Mouse (Mus musculus): Measurements from ENCODE around the gene Skint8. TPM values are rescaled to one million over a fixed set of nuclear protein-coding genes. Genes with fewer than 3 reads are reported as not detected.
"Not testable (repeated sequence)": the region's sequence is repeated elsewhere in the genome, so short reads cannot be mapped to it uniquely, and the experiment has no call there.

The Skint8 gene
- total RNA-seq (2021): not detected
- long read RNA-seq, experiment 1: 0 reads
- long read RNA-seq, experiment 2: 0 reads

DNA sequence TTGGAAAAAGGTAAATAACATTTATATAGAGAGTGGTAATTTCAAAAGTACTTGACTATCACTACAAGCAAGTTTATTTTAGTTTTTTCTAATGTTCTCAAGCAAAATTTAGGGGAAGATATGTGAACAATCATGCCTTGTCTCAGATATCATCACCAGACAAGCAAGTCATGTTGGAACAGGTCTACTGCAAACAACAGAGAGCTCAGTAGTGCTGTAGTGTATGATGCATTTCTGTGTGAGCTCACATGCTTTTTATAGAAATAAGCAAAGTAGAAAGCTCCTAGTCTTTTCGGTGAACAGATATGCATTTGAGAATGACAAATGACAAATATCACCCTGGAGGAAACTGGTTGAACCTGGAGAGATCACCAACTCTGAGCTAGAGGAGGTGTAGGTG, at the start of gene Skint8:
Skint8 (plus strand) TSS at position 301 of the 400 bp plus-strand sequence.
- intact Hi-C loops (cut with DNase I): no loop called here
- no peak for DNase-seq

DNA sequence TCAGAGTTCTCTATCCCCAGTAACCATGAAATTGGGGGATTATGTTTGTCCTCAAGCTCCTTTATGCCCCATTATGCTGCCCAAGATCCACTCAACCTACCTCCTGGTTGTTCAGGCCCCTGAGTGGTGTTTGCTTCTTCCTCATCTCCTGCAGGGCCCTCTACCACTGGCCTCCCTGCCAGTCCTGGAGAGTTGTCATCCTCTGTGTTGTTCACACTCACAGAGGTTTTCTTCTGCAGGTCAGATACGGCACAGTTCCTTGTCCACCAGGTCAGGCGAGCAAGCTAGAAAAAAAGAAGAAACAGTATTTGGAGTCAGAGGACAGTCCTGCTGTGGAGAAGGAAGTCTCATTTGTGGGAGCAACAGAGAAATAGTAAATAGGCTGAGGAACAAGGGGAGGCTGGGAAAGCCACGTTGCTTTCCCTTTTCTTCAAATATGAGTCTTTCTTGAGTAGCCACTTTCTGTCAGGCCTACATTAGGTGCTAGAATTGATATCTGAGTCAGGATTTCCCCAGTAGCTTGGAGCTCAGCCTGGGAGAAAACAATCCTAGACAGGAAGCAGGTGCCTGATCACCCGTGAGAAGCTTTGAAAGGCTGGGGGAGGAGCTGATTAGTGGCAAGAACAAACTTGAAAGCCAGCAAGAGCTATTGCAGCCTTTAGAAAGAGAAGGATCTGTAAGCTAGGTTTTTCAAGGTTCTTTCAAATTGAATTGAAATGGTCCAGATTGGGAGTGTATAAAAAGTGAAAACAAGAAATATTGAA, 38.9 kb upstream of the Skint8 start:
- DNase-seq: no peak
- intact Hi-C loops (cut with DNase I): no loop called here

DNA sequence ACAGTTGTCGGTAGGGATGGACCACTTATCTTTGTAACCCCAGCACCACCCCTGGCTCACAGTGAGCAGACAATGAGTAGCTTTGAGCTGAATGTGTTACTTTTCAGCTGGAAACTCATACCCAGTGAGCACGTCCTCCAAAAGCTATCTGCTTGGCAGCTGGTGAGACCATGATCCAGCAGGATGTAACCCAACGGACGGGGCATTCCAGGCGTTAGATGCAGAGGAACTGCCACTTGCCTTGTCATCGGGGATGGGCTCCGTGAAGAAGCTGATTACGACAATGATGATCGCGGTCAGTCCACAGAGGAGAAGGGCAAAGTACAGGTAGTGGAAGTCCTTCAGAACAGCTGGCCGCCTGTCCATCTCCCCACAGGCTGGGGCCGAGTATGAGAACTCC, 35.6 kb upstream of the Skint8 start:
- intact Hi-C loops (cut with DNase I): no loop called here

DNA sequence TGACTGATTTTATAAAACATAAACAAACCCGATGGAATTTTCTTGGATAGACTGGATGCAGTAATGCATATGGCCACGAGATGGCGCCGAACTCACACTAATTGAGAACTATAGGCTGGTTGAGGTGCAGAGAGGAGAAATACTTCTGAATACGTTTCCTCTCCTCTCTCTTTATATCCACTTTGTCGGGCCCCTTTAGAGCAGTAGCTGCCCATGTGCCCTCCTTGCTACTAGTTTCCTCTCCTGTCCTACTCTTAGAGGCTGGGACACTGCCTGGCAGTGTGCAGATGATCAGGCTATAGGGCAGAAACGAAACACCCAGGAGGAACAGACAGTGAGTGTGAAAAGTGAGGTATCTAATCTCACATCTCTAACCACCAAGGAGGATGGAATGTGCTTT, 33.2 kb upstream of the Skint8 start:
- intact Hi-C loops (cut with DNase I): loop anchor here (1.0 kb wide), 1 partner anchor 199 kb away; no protein-coding TSS in a partner anchor
- DNase-seq: peak; percentile 62 to 69

More for the DNA sequence above, 35.6 kb upstream of the Skint8 start:
- DNase-seq: no peak

DNA sequence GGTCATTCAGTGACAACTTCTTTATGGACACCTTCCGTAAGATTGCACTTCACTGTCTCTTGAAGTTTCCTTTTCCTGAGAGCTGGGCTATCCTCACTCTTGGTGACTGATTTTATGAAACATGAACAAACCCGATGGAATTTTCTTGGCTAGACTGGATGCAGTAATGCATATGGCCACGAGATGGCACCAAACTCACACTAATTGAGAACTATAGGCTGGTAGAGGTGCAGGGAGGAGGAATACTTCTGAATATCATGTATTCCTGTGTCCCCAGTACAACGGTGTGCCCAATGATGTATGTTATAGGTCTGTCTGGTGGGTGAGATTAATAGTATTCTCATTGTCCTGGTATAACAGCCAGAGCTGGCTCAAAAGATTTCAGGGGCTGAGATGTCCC, 32.6 kb upstream of the Skint8 start:
- intact Hi-C loops (cut with DNase I): loop anchor here (1.0 kb wide), 1 partner anchor 199 kb away; no protein-coding TSS in a partner anchor
- peak; percentile 70 to 83 for DNase-seq

DNA sequence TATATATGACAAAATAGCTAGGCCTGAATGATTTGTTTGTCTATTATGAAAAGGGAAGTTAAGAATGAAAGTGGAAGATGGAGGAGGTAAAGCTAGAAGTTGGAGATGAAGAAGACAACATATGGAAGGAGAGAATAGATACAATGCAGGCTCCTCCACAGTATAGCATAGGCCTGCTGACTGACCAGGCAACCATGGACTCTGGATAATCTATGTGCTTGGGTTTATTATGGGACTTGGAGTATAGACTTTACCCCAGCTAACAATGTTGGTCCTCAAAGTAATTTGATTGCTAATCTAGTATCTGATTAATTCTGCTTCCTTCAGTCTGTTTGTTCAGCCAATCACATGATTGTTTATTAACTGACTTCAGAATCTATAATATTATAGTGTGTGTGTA, 27.1 kb upstream of the Skint8 start:
- DNase-seq: no peak
- intact Hi-C loops (cut with DNase I): no loop called here

DNA sequence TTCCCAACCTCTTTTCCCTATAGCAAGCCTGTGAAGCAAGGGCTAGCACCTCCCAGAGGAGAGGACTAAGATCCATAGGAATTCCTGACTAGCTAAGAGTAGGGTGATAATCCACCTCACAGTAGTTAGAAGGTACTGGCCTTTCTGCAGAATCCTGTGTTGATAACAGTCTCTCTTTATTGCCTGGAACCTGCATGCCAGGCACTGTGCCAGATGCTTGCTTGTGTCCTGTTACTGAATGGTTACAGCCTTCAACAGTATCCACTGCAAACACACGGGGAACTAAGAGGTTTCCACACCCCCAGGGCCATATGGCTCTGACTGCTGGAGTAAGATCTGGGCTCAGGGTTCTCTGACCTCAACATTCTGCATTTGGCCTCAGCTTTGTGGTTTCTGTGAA, 21.4 kb upstream of the Skint8 start:
- intact Hi-C loops (cut with DNase I): no loop called here
- DNase-seq: no peak

DNA sequence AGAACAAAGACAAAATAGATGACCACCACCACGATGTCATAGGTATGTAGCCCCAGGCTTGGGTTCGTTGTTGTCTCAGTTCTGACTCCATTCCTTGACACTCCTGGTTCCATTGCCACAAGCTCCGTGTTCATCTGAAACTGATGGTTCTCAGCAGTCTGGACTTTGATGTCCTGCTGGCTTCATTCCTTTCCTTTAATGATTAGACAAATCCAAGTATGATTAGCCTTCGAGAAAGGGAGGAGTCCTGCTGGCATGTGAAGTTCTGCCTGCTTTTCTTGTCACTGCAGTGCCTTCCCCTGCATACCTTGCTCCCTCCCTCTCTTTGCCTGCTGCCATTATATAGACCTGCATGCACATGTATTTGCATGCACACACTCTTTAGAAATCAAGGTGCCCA, 20.6 kb upstream of the Skint8 start:
- DNase-seq: no peak
- intact Hi-C loops (cut with DNase I): no loop called here

DNA sequence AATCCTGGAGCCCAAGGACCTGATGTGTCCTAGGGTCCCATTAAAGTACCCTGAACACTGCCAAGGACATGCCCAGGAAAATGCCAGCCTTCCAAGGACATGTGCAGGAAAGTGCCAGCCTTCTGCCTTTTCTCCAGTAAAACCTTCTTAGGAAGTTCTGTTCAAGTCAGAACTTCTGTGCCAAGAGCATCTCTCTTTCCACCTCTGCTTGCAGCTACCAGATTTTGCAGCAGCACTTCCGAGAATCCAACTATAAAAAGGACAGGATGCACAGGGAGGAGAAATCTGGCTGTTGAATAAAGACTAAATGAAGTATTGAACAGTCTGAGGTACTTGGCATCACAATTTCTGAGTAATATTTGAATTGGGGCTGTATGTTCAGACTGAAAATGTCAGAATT, 18.7 kb upstream of the Skint8 start:
- intact Hi-C loops (cut with DNase I): not testable (repeated sequence)

DNA sequence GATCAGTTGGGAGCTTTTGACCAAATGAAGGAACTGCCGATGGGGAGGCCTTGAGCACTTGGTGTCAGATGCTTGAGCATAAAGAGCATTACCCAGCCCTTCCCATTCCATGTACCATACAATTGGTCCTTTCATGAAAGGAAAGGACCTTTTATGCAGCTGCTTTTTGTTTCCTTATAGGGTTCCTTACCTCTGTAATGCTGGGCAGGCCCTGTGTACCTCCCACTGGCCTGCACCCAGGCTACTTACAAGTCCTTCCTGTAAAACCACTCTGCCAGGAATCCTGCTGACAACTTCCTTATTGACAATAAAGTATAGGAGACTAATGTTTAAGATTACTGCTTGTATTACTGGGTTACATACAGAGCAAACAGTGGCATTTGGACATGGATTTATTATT, 17.7 kb upstream of the Skint8 start:
- intact Hi-C loops (cut with DNase I): no loop called here

More for the DNA sequence above, 18.7 kb upstream of the Skint8 start:
- not testable (repeated sequence) for DNase-seq

DNA sequence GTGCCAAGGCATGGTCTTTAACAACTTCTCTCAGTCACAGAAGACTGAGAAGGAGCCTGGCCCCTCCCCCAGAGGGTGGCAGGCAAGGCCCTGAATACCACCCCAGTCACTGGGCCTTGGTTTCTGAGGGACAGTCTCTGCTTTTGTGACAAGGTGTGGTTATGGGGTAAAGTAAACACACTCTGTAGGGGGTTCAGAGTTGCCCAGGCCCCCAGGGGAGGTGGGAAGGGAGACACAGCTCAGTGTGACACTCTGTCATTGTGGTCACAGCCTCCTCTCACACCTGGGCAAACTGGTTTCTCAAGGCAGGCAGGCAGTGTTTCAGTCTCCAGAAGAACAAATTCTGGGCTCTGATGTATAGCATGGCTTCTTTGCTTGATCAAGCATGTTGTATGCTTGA, 16.4 kb upstream of the Skint8 start, which contains the start of gene Slc5a9:
Slc5a9 (minus strand) TSS at position 144 of the 400 bp plus-strand sequence.
- no peak for DNase-seq
- intact Hi-C loops (cut with DNase I): loop anchor here (2.0 kb wide), 1 partner anchor 50 kb away; no protein-coding TSS in a partner anchor

More for the DNA sequence above, 17.7 kb upstream of the Skint8 start:
- no peak for DNase-seq

DNA sequence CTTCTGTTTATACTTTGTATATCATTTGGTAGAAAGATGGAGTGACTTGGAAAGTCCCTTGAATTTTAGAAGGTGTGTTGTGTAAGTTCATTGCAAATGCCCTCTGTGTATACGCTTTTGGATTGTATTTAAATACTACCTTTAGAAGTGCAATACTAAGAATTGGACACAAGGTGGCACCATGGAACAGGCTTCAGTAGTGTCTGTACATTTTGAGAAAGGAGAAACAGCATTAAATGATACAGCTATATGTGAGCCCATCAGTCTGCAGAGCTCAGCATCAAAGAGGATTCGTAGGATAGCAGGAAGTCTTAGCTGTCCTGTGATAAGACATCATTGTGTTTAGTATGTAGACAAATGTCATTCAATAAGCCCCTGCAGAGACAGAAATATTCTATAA, 11.3 kb upstream of the Skint8 start:
- intact Hi-C loops (cut with DNase I): no loop called here
- DNase-seq: peak in 1 of 2 experiments; percentile 4

DNA sequence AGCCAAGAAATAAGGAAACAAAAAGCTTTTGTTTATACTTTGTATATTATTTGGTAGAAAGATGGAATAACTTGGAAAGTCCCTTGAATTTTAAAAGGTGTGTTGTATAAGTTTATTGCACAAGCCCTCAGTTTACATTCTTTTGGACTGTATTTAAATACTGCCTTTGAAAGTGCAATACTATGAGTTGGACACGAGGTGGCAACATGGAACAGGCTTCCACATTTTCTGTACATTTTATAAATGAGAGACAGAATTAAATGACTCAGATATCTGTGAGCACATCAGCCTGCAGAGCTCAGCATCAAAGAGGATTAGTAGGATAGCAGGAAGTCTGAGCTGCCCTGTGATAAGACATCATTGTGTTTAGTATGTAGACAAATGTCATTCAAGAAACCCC, 42.1 kb downstream of the Skint8 start:
- intact Hi-C loops (cut with DNase I): no loop called here
- DNase-seq: no peak

DNA sequence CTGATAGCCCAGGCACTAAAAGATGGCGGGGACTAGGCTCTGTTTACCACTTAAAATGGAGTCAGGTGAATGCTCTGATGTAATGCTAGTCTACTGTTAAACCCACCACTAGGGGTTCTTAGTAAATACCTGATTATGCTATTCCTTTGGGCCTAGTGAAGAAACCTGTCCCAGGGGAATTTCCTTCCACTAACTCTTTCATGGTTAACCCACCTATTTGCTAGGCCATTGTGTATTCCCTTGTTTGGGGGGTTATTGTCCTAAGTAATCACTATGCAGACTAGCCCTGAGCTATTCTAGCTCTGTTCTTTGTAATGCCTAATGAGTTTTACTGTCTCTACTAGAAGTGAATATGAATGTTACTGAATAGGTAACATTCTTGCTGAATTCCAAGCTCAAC, 44.0 kb downstream of the Skint8 start:
- DNase-seq; intact Hi-C loops (cut with DNase I): not testable (repeated sequence)

DNA sequence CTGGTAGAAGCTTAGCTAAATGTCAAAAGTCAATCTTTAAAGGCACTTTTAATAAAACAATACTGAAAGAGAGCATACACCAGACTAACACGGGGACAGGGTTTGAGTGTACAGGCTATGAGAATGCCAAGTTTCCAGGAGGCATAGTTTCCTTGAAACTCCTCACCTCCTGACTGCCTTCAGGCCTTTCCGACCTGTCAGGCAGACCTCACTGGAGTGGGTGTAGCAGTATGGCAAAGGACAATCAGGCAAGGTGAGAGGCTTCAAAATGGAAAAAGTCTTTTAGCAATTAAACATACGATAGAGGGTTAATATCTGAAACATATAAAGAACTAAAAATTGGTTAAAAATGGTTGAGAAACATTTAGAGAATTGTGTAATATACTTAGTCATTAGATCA, 44.5 kb downstream of the Skint8 start:
- DNase-seq: no peak
- intact Hi-C loops (cut with DNase I): no loop called here

DNA sequence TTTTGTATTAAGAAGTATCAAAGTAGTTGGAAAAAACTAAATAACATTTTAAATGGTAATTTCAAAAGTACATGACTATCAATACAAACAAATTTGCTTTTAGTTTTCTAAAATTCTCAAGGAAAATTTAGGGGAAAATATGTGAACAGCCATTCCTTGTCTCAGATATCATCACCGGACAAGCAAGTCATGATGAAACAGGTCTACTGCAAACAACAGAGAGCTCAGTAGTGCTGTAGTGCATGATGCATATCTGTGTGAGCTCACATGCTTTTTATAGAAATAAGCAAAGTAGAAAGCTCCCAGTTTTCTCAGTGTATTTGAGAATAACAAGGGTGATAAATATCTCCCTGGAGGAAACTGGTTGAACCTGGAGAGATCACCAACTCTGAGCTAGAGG, 53.4 kb downstream of the Skint8 start, which contains the start of gene Skint7:
Skint7 (plus strand) TSS at position 301 of the 400 bp plus-strand sequence.
- no peak for DNase-seq
- intact Hi-C loops (cut with DNase I): no loop called here

Other genes with a start within 250 kb of the Skint8 start
- gene Spata6, start 199.4 kb upstream of the Skint8 start, total RNA-seq (2021): 10 to 100 TPM; 12.2 to 13.1 TPM
- under 1 TPM in 1 of 2 experiments, not detected in 1; 0.41 TPM for gene Slc5a9, start 16.5 kb upstream of the Skint8 start, total RNA-seq (2021)
- not detected for gene Skint7, start 53.5 kb downstream of the Skint8 start, total RNA-seq (2021)
- not detected for gene Skint1, start 86.9 kb downstream of the Skint8 start, total RNA-seq (2021)
- not detected for gene Skint4, start 152.6 kb downstream of the Skint8 start, total RNA-seq (2021)